Mouse (Mus musculus) 416B (cell line): ENCODE measurements around the gene Slc26a3.
A peak's percentile ranks its signal among the peaks of the same experiment; 100 is the strongest.
"Not testable (repeated sequence)": the region's sequence is repeated elsewhere in the genome, so short reads cannot be mapped to it uniquely, and the experiment has no call there.

Source experiments
- DNase-seq: peaks from one replicate; pipeline ENCODE4 v3.0.0; 2011; ENCODE audit warnings: low read depth

Slc26a3 gene

GRCm38 (mm10) chr12:31421901-31422574 is 31.4 kb downstream of the Slc26a3 start:
- no peak for DNase-seq

GRCm38 (mm10) chr12:31437791-31438190 is 47.1 kb downstream of the Slc26a3 start:
- DNase-seq, result no peak

- no peak for DNase-seq
Observed at GRCm38 (mm10) chr12:31439612-31440011, 48.9 kb downstream of the Slc26a3 start.

DNA sequence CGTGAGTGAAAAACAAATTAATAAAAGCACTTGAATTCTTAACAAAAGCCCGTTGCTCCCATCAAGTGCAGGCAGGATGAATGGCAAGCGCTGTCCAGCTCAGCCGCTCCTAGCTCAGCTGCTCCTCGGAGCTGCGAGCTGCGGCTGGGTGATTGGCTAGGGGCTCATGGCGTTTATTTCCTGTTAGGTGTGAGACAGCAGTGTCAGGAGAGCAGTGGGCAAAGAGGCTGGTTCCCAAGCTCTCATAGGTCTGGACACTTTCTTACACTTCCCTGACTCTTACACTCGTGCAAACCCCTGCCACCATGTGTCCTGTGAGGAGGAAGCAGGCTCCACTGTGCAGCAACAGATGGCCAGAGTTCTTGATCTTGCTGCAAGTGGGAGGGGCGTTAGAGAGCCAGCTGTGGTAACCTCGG is 53.5 kb downstream of the Slc26a3 start:
- DNase-seq, result peak; percentile 62

DNA sequence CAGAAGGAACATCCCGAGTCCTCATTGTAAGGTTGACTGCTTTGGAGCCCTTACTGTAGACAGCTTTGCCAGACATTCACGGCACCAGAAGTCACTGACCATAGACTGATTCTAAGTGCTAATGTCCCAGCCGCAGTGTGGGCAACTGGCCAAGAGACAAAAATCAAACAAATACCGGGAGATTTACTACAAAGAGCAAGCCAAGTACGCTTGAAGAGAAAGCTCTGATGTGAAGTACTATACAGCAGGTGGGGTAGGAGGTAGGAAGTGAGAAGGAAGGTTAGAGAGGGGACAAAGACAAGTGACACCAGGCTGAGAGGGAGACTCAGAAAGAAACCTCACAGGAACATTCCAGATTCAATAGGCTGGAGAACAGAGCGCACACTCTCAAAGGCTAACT is 54.2 kb downstream of the Slc26a3 start:
- DNase-seq, result no peak

GRCm38 (mm10) chr12:31449341-31449740 is 58.7 kb downstream of the Slc26a3 start:
- peak; percentile 67 for DNase-seq

- DNase-seq, result no peak
Observed at GRCm38 (mm10) chr12:31456271-31456670, 65.6 kb downstream of the Slc26a3 start.

GRCm38 (mm10) chr12:31458474-31458873 is 67.8 kb downstream of the Slc26a3 start:
- no peak for DNase-seq

- DNase-seq, result peak; percentile 19
Observed at GRCm38 (mm10) chr12:31460270-31460669, 69.6 kb downstream of the Slc26a3 start.

DNA sequence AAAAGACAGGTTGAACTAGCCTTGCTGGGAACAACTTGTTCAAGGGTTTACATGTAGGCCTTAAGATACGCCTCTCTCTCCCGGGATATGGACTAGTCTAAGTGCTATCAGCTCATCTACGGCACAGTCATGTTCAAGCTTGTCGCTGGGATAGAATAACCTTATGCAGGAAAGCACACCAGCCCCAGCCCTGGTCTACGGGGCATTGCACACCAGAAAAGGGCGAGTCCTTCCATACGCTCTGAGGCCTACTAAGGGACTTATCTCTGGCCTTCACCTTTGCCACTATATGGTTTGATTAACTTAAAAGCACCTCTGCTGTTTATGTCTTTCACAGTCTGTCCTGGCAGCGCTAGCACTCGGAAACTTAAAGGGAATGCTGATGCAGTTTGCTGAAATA is 70.7 kb downstream of the Slc26a3 start:
- DNase-seq, result no peak

- no peak for DNase-seq
Observed at GRCm38 (mm10) chr12:31462615-31463014, 71.9 kb downstream of the Slc26a3 start.

DNA sequence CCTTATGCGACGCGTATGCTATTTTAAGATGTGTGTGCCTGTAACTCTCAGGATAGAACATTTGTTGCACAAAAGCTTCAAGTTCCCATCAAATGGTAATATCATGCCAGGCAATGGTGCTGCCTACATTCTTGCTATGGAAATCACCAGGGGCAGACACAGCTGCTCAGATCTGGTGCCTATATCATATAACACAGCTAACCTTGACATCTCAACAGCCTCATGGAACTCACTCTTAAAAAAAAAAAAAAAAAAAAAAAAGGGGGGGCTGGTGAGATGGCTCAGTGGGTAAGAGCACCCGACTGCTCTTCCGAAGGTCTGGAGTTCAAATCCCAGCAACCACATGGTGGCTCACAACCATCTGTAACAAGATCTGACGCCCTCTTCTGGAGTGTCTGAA is 87.5 kb downstream of the Slc26a3 start:
- DNase-seq, result not testable (repeated sequence)

DNA sequence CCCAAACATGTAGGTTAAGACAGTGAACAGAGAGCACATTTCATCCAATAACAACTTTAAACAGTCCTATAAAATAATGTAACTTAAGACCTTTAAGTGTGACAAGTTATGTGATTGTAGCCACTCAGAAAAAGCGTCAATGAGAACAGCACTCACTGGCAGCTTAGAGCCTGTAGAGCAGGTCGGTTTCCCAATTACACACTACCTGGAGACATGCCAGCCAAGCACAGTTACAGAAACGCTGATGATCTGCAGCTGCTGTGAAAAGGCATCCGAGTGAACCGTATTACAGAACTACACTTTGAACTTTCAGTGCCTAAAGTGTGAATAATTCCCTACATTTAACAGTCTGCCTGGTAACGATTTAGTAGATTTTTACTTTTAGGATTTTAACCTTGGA is 95.8 kb downstream of the Slc26a3 start:
- DNase-seq, result no peak

GRCm38 (mm10) chr12:31498936-31499313 is 108.3 kb downstream of the Slc26a3 start:
- DNase-seq, result peak; percentile 60

GRCm38 (mm10) chr12:31499314-31500131 is 108.9 kb downstream of the Slc26a3 start, which contains the start of gene Cbll1:
Cbll1 (minus strand) TSS chr12:31499616.
- peak; percentile 95 for DNase-seq

- DNase-seq, result no peak
Observed at GRCm38 (mm10) chr12:31500196-31500595, 109.5 kb downstream of the Slc26a3 start.

- DNase-seq, result peak; percentile 51
Observed at GRCm38 (mm10) chr12:31501266-31501665, 110.6 kb downstream of the Slc26a3 start.

GRCm38 (mm10) chr12:31503211-31503610 is 112.5 kb downstream of the Slc26a3 start:
- peak; percentile 20 for DNase-seq

DNA sequence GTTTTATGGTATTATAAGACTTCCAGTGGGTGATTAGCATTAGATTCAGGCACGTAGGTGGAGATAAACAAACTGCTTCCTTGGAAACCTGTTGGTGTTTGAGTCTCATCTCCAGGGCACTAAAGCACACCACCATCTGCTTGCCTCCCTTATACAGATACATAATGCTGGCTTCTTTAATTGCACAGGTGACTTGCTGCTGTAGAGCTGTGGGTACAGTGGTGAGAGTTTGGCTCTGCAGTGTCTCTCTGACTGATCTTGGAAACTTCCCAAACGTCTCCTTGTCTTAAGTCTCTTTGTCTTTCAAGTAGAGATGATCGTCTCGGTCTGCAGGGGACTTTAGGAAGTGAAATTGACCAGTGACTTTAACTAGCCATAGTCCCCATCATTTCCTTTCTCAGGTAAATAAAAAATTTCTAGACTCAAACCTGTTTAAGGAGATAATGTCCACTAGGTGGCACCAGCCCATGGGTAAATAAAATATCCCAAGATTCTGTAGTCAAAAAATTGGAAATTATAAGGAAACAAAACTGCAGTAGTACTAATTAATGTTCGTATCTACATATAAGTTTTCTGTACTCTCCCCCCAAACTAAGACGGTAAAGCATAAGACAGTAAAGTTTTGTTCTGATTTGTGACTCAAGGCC is 117.2 kb downstream of the Slc26a3 start:
- peak; percentile 67 for DNase-seq

GRCm38 (mm10) chr12:31508496-31508895 is 117.8 kb downstream of the Slc26a3 start:
- no peak for DNase-seq

DNA sequence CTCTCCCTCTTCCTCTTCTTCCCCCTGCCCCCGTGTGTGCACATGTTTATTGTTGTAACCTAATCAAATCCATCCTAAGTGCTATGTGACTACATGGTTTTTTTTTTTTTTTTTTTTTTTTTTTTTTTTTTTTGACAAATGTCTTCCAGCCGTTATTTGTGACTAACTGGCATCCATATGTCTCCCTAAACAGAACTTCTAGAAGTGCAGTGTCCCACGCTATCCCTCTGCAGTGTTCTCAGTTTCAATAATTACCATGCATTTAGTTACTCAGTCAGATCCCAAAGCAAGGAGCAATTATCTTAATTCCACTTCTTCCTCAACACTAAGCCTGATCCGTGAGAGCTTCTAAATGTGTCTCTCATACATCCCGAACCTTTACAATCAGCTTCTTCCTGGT is 120.5 kb downstream of the Slc26a3 start:
- no peak for DNase-seq

- DNase-seq, result no peak
Observed at GRCm38 (mm10) chr12:31512634-31513411, 122.2 kb downstream of the Slc26a3 start.
